Mouse (Mus musculus): ENCODE results near the gene Gm36864. TPM values are rescaled to one million over a fixed set of nuclear protein-coding genes. Genes with fewer than 3 reads are reported as not detected.

Gm36864 gene
- total RNA-seq, 2 experiments from 2014 or later, result not detected

DNA sequence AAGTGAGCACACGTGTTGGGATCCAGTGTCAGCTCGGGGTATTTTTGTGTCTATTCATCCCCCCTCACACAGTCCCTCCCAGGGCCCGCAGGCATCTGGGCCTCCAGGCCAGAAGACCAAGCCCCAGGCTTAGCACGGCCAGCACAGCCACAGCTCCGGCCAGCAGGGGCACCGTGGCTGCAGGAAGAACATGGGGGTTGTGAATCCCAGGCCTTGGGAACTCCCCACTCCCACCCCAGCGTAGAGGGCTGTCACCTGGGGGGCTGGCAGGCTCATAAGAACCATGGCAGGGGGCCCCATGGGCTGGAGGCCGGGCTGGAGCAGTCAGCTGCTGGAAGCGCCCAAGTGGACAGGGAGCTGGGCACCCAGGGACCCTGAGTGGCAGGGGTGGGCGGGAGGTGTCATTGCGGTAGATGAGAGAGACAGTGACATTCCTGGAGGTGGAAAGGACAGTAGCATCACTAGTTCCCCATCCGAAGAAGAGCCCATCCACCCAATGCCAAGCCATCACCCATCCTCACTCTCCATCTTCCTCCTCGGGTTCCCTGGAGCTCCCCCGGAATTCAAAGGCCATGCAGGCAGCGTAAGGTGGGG is 17.1 kb downstream of the Gm36864 start:
- DNase-seq, result no peak
- intact Hi-C loops (cut with DNase I), result no loop called here

DNA sequence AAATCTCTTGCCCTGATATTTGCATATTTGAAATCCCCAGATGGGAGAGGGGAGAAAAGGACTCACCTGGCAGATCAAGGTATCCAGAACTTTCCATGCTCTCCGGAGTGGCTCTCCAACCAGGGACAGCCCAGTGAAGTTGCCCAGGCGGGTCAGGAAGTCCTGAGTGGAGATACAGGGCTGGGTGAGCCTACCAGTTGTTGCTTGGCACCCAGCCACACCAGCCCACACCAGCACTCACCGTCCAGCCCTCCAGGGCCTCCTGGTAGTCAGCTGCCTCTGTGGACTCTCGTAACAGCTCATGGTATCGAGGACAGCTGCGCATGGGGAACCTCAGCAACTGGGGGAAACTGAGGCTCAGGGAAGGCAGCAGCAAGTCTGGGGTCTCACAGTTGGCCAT is 19.0 kb downstream of the Gm36864 start:
- DNase-seq, result no peak
- intact Hi-C loops (cut with DNase I), result no loop called here

DNA sequence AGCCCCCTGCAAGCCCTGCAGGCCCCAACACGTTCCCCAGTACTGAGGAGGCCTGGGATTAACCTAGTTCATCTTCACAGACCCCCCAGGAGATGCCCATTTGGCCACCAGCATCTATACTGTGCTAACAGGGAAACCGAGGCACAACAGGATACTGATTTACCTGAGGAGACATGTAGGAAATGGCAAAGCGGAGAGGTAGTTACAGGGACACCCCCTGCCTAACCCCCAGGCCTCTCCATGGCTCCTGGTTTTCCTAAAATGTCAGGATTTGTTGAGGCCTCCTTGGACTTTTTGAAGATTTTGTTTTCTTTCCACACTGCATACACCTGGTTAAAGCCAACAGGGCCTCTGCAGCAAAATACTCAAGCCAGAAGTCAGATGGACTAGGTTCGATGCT is 21.3 kb downstream of the Gm36864 start, which contains the start of gene Acp4:
TSS of gene Acp4 (minus strand) at position 101 of the 400 bp plus-strand sequence.
- no peak for DNase-seq
- intact Hi-C loops (cut with DNase I), result no loop called here

DNA sequence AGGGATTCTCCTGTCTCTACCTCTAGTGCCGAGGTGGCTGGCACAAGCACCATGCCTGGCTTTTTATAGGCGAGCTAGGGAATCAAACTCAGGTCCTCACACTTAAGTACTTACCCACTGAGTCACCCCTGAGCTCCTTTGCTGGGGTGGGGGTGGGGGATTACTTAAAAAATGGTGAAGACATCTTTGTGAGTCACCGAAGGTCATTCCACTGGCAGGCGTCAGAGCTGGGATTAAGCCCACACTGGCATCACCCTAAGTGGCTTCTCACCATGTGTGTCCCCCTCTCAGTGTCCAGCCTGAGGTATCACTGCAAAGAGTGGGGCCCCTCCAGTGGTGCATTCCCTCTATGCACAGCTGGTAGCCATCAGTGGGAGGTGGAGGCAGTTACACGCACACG is 24.4 kb downstream of the Gm36864 start:
- DNase-seq, result no peak
- intact Hi-C loops (cut with DNase I), result loop anchor here (5.0 kb wide), 2 partner anchors 47 to 292 kb away; partner anchors contain the start of genes Clec11a and Nr1h2

DNA sequence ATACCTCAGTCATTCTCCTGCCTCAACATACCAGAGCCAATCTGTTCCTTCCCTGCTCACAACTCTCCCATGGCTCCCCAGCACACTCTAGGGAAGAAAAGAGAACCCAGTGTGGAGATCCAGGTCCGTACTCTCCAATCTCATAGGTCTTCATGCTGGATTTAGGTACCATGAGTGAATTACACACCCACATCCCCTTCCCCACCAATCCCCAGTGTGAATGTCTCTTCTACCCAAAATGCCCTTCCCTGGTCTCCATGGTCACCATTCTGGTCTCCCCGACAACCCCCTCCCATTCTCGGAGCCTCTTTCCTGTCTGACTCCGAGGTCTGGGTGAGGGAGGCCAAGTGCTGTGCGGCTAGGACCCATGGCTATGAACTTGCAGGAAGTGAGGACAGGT is 25.2 kb downstream of the Gm36864 start, which contains the start of gene Gm15517:
TSS of gene Gm15517 (plus strand) at position 301 of the 400 bp plus-strand sequence.
- DNase-seq, result no peak
- intact Hi-C loops (cut with DNase I), result loop anchor here (5.0 kb wide), 2 partner anchors 46 to 291 kb away; partner anchors contain the start of genes Clec11a and Nr1h2

DNA sequence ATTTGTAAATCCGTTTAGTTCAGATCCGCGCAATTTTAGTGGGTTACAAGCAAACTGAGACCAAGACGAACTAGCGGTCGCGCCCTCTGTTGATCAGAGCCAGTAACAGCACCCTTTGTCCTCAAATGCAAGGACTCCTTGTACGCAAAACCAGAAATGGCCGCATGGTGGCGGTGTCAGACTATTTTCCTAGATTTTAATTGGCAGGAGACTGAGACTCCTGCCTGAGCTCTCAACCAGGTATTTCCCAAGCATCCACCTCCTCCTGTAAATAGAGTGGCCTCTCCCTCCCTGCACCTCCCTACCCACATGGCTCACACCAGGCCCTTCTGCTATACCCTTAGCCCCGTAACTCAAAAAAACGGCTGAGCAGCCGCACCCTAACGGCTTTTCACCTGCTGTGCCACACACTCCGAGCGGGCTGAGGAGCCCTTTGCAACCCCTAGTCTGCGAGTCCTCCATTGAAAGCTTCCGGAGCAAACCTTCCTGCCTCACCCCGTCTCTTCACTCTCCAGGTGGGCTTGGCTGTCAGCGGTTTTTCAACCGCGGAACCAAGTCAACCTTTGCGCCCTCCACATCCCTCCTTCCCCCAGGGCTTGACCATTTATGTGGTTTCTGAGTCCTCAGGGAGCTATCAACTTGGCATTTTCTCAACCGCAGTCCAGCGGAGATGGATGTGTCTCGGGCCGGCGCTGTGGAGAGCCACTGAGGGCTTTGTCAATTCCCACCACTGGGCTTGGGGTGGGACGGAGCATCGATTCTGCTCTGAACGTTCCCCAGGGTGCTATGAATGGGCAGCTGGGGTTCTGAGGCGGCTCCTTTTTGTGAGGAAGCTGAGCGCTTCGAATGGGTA is 27.0 kb downstream of the Gm36864 start:
- DNase-seq, result peak; percentile 95 to 98
- intact Hi-C loops (cut with DNase I), result loop anchor here (1.0 to 5.0 kb wide), 5 partner anchors 44 to 289 kb away; partner anchors contain the start of genes Clec11a and Nr1h2

DNA sequence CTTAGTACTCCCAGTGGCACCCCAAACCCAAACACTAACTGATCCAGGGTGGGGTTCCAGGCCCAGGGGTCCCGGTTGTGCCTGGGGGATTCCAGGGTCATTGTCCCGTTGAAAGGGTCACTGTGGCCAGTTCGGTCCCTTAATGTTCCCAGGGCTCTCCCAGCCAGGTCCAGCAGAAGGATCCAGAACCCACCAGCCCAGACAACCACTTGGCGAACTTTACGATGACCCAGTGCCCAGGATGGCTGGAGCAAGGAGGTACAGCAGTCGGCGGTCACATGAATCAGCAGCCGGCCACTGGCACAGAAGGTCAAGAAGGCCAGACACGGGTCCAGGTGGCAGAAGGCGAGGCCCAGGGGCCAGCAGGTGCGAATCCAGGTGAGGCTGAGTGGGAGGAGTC is 32.1 kb downstream of the Gm36864 start:
- intact Hi-C loops (cut with DNase I), result no loop called here

DNA sequence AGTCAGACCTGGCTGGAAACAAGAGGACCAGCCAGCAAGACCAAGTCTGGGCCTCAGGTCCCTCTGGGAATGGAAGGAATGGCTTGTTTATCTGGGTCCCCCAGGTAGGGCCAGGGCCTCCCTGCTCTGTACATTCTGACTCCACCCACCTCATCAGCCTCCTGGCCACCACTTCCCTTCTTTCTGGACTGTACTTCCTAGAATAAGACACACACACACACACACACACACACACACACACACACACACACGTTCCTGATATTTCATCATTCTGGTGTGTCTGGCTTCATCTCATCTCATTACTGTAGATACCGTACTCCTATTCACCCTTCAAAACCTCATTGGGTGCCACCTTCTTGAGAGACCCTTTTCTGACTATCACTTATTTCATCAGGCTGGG is 33.4 kb downstream of the Gm36864 start:
- no peak for DNase-seq
- intact Hi-C loops (cut with DNase I), result no loop called here

More for the DNA sequence above, 32.1 kb downstream of the Gm36864 start:
- DNase-seq, result no peak

DNA sequence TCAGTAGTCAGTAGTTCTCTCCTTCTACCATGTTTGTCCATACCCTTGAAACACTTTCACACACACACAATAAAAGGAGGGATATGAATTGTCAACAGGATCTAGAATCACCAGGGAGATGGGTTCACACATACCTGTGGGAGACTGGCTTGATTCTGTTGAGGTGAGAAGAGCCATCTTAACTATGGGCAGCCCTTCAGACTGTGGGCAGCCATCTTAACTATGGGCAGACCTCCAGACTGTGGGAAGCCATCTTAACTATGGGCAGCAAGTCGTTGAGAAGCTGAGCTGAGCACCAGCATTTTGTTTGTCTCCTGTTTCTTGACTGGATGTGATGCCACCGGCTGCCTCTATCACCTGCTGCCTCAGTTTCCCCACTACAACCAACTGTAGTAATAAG is 35.3 kb downstream of the Gm36864 start:
- no peak for DNase-seq
- intact Hi-C loops (cut with DNase I), result no loop called here

DNA sequence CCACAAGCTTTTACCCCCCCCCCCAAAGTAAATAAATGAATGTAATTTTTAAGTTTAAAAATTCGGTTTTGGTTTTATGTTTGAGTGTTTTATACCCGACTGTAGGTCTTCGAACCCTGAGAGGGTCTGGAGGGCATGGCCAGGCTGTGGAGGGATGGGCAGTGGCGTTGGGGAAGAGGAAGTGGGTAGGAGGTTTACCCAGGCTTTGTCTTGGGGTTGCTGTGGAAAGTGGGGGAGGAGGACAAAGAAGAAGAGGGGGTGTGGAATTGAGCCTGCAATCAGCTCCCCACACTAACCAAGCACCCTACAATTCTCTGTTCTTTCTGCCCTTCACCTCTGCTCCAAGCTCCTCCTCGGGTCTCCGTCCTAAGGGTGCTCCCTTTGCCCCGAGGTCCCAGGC is 36.6 kb downstream of the Gm36864 start:
- no peak for DNase-seq

DNA sequence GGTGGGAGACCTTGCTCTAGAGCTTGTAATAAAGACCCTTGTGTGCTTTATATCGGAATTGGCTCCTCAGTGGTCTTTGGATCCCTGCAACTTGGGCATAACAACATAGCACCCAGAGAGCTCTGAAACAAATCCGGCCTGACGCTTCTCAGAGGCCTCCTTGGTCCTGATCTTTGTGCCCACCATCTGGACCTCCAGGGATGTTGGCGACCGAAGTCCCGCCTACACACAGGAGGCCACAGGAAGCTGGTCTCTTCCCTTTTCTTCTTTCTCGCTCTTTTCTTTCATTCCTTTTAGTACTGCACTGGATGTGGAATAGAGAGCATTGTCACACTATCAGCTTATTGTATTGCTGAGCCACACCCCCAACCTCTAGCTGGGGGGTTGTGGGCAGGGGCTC is 37.5 kb downstream of the Gm36864 start:
- intact Hi-C loops (cut with DNase I), result no loop called here
- no peak for DNase-seq

More for the DNA sequence above, 36.6 kb downstream of the Gm36864 start:
- intact Hi-C loops (cut with DNase I), result no loop called here

DNA sequence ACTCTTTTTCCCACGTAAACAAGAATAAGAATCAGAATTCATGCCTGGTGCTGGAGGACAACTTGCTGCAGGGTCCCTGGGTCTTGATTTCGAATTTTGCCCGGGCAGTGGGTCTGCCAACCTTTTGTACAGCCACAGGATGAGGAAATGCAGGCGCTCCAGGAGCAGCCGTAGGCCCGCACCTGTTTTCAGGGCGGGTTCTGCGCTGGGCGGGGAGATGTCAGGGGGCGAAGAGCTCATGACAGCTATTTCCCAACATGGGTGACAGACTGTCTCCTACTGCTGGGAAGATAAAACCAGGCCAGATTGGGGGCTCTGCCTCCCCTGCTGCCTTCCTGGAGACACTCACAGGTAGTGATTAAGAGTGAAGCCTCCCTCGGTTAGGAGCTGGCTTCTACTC is 38.1 kb downstream of the Gm36864 start:
- intact Hi-C loops (cut with DNase I), result no loop called here
- DNase-seq, result no peak

DNA sequence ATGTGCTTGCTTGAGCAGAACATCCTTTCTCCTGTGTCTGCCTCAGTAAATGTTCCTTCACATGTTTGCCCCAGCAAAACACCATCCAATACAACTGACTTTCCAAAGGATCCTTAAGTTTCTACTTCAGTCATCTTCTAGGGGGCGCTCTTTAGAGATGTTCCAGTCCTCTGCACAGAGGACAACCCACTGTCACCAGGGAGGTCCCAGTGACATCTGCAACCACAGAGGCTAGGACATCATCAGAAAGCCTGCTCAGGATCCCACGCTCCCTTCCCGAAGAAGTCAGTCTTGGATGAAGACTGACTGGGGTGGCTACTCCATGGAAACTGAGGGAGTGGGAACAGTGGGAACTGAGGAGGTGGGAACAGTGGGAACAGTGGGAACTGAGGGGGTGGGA is 39.6 kb downstream of the Gm36864 start:
- DNase-seq, result no peak
- intact Hi-C loops (cut with DNase I), result no loop called here

DNA sequence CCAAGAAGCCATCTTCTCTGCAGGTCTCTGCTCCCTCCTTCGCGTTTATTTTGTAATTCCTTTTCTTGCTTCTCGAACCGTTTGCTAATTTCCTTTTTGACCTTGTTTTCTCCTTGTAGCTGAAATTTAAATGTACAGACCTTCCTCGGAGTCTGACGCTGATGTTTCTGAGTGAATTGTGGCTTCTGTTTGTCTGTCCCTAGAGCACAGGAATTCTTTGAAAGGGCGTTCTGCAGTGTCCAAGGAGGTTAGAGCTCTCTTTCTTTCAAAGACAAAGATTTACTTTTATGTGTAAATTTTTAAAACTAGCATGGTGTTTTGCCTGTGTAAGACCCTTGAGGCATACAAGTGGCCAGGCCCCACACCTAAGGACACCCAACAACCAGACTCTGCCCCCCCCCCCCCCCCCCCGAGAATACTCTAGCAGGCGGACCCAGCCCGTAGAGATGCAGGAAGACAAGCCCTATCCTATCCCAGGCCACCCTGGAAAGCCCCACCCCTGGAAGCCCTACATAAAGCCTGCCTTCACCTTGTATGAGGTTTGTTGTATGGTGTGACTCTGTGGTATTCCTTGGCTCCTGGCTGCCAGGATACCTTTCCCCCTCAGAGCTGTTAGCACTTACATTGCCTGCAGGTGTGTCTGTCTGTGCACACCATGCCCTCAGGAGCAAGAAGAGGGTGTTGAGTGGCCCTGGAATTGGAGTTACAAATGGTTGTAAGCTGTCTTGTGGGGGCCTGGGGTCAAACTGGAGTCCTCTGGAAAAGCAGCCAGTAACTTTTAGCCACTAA is 40.7 kb downstream of the Gm36864 start:
- intact Hi-C loops (cut with DNase I), result no loop called here
- DNase-seq, result no peak

DNA sequence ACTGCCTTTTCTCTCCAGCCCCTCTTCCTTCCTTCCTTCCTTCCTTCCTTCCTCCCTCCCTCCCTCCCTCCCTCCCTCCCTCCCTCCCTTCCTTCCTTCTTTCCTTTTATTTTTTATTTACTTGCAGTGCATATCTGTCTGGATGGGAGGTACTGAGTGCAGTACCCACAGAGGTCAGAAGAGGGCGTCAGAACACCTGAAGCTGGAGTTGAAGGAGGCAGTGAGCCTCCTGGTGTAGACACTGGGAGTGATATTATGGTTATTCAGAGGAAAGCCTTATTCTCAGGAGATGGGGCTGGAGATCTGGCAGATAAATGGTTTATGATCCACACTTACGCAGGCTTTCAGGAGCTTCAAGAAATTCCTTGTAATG is 41.3 kb downstream of the Gm36864 start:
- peak in 1 of 2 experiments; percentile 32 for DNase-seq
- intact Hi-C loops (cut with DNase I), result no loop called here

DNA sequence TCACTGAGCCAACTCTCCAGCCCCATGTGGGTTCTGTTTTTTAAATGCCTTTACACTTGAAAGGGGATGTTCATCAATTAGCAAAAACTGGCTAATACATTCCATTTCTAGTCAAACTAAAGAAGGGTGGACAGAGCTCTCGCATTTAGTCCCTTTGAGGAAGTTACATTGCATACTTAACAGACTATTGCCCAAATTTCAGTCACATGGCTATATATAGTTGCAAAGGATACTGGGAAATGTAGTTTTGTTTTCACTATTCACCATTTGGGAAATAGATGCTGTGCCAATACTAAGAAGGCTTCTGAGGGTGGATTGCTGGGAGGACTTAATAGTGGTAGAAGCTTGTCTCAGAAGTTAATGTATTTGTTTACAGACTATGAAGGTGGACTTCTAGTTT is 45.0 kb downstream of the Gm36864 start:
- intact Hi-C loops (cut with DNase I), result no loop called here
- DNase-seq, result no peak

DNA sequence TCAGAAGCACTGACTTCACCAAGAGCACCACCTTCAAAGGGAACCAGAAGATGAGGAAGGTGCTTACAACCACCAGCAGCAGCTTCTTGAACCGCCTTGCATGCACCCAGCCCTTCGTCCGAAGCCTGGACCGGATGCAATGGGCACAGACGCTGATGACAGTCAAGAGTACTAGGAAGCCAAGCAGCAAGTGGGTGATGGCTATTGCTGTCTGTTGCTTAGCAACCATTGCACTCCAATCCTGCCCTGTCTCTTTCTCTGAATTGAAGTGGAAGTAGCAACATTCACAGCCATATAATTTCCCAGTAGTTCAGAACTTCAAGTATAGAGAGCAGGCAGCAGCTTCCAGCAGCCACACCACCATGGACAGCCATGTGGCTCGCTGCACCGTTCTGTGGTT is 45.6 kb downstream of the Gm36864 start:
- intact Hi-C loops (cut with DNase I), result no loop called here

DNA sequence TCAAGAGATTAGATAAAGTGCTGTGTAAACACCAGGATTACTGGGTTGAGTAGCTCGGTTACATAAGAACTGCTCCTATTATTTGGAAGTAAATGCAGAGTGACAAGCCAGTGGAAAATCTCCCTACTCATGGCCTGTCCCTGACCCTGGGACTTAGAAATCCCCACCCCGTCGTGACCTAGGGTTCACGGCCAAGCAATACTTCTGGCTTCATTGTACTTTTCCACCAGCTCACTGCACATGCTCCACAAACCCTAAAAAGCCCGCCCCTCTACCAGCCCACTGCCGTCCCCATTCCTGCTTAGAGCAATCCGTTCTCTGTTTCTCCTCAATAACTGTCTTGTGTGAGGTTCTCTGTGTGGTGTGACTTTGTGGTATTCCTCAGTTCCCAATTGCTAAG is 51.8 kb downstream of the Gm36864 start:
- intact Hi-C loops (cut with DNase I), result no loop called here
- no peak for DNase-seq

More for the DNA sequence above, 45.6 kb downstream of the Gm36864 start:
- DNase-seq, result no peak

DNA sequence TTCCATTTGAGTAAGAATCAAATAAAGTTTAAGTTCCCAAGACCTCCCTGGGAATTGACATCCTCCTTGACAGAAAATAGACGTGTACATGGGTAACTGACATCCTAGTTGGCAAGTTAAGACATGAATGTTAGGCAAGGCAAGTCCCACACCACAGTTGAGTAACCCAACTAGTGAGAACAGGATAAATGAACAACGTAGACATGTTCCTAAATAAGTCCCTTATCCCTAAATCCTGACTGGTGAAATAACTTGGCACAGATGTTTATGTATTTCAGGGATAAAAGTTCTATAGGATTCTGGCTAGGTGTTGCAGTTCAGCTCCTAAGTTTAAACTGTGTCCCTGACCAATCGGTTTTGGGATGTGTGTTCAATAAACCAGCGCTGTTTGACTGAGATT is 55.0 kb downstream of the Gm36864 start:
- intact Hi-C loops (cut with DNase I), result no loop called here
- no peak for DNase-seq

DNA sequence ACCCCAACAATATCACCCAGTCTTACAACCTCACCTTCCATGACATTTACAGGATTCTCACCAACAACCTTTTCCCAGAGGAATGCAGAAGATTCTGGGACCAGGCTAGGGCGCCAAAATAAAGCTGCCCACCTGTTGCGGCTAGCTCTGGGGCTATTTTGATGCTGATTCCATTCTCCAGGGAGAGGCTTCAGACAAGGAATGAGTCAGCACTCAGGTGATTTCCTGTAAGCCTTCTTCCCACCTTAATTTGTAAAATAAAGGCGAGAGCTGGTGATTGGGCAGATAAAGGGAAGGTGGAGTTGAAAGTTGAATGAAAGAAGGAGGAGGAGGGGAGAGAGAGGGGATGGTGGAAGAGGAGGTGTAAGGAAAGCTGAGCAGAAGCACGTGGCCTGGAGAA is 55.4 kb downstream of the Gm36864 start:
- no peak for DNase-seq
- intact Hi-C loops (cut with DNase I), result no loop called here

Measured in heart, postnatal 36 days (tissue).